Mouse (Mus musculus) heart, embryonic 12.5 days (tissue): ENCODE data around the gene Dgkg. TPM values are rescaled to one million over a fixed set of nuclear protein-coding genes. Genes with fewer than 3 reads are reported as not detected.

Experiments
- ATAC-seq: fragments of 200-750 bp; cut with Nextera tagmentation; 2 replicates; pipeline ENCODE4 v1.8.0; 2017; ENCODE audit warnings: moderate TSS enrichment, moderate library complexity; ENCODE audit not compliant: insufficient number of reproducible peaks, low FRiP score
- H3K27ac ChIP-seq: fragments of 300-500 bp; sonication (generic); 2 replicates; pipeline ENCODE4 v1.5.1; 2016; ENCODE audit warnings: mild to moderate bottlenecking, moderate library complexity; ENCODE audit not compliant: poor library complexity, severe bottlenecking
- H3K27me3 ChIP-seq: fragments of 300-500 bp; sonication (generic); replicated peaks from 2 replicates; pipeline ENCODE4 v1.6.1; 2016; ENCODE audit warnings: mild to moderate bottlenecking, moderate library complexity
- H3K36me3 ChIP-seq: fragments of 300-500 bp; sonication (generic); 2 replicates; pipeline ENCODE4 v1.6.1; 2016; ENCODE audit warnings: mild to moderate bottlenecking, moderate library complexity
- H3K4me1 ChIP-seq: fragments of 300-500 bp; sonication (generic); replicated peaks from 2 replicates; pipeline ENCODE4 v1.6.1; 2016; ENCODE audit warnings: mild to moderate bottlenecking
- H3K4me2 ChIP-seq: fragments of 300-500 bp; sonication (generic); 2 replicates; pipeline ENCODE4 v1.6.1; 2016; ENCODE audit warnings: mild to moderate bottlenecking, moderate library complexity
- H3K4me3 ChIP-seq: fragments of 300-500 bp; sonication (generic); 2 replicates; pipeline ENCODE4 v1.5.1; 2016; ENCODE audit warnings: mild to moderate bottlenecking
- H3K9ac ChIP-seq: fragments of 300-500 bp; sonication (generic); 2 replicates; pipeline ENCODE4 v1.6.1; 2016; ENCODE audit warnings: mild to moderate bottlenecking, moderate library complexity
- H3K9me3 ChIP-seq: fragments of 300-500 bp; sonication (generic); replicated peaks from 2 replicates; pipeline ENCODE4 v1.6.1; 2016; ENCODE audit warnings: mild to moderate bottlenecking, moderate library complexity
- WGBS: fragments of 180-500 bp; shearing (Covaris S2); methylation state at CpG from one replicate; pipeline ENCODE4 v1.1.7; 2016; 5-methylcytosine and 5-hydroxymethylcytosine counted together
- polyA plus RNA-seq: library from polyadenylated mRNA; unstranded; fragments of >200 nt; fragmentation: Nextera tagmentation; extraction: Ambion mirVana; gene quantifications from 2 replicates; pipeline ENCODE4 v1.2.1, GENCODE M21; 2016

Gene Dgkg
- polyA plus RNA-seq, 1 experiment from 2014 or later, result 0.47 TPM

DNA sequence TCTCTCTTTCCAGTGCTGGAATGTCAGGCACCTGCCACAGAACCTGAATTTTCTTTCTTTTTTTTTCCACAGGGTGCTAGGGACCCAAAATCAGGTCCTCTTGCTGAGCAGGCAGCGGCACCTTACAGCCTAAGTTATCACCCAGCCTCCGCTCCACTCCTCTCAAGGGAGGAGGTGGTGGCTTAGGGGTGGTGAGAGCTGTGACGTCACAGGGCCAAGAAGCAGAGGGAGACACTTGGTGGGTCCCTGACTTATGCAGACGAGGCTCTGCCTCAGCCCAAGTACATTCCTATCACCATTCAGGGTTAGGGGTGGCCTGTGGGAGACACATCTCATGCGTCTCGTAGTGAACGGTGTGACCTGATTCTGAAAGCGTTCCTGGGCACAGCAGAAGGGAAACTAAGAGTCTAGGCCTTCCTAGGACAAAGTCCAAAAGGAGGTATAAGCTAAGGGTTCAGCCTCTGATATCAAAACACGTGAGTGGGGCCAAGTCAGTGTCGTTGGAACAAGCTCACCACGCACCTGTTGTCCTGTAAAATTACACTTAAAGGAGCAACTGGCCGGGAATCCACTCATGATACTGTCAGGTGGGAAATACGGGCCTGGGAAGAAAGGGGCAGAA lies 35.6 kb downstream of the Dgkg start:
- no peaks in the 10 kb centered on the region for H3K36me3 ChIP-seq
- H3K4me2 ChIP-seq, result no peak overlapping the region
- H3K27me3 ChIP-seq, result 0 out of 2 replicates have a peak, but pooled peaks cover 3% of the 10 kb centered on the region
- H3K27ac ChIP-seq, result no peak overlapping the region
- H3K9ac ChIP-seq, result no peak overlapping the region
- no peak overlapping the region for H3K4me3 ChIP-seq
- WGBS, result 72% methylated on average over 13 of the region's 13 CpGs
- H3K9me3 ChIP-seq, result no peaks in the 10 kb centered on the region
- ATAC-seq, result no peak
- no peaks in the 10 kb centered on the region for H3K4me1 ChIP-seq

DNA sequence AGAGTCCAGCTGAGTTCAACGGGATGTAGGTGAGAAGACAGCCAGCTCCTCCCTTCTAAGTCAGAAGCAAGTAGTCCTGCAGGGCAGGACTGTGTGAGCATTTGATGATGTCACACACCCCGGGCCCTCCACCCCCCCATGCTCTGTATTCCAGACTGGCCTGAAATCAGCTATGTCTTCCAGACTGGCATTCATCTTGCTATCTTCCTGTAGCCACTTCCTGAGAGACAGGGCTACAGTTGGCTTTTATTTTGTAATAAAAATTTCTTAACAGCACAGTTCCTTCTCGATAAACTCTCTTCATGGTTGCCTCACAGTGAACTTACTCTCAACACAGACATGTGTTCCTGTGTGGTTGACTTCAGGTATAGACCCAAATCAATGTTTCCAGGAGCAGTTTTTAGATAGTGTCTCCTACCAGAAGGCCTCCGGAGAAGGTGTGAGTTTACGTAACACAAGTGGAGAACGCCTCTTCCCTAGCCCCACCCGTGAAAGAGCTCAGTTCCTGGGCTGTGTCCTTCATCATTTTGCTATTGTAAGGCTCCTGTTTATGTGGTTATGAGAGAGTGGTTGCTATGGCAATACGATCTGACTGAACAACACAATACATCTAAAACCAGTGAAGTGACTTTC lies 38.5 kb downstream of the Dgkg start:
- H3K27me3 ChIP-seq, result 0 out of 2 replicates have a peak, but pooled peaks cover 3% of the 10 kb centered on the region
- H3K4me1 ChIP-seq, result no peaks in the 10 kb centered on the region
- no peak for ATAC-seq
- no peaks in the 10 kb centered on the region for H3K9me3 ChIP-seq
- H3K4me2 ChIP-seq, result no peak overlapping the region
- H3K9ac ChIP-seq, result no peak overlapping the region
- no peak overlapping the region for H3K27ac ChIP-seq
- H3K4me3 ChIP-seq, result no peak overlapping the region
- WGBS, result 59% methylated on average over 8 of the region's 8 CpGs
- no peaks in the 10 kb centered on the region for H3K36me3 ChIP-seq

DNA sequence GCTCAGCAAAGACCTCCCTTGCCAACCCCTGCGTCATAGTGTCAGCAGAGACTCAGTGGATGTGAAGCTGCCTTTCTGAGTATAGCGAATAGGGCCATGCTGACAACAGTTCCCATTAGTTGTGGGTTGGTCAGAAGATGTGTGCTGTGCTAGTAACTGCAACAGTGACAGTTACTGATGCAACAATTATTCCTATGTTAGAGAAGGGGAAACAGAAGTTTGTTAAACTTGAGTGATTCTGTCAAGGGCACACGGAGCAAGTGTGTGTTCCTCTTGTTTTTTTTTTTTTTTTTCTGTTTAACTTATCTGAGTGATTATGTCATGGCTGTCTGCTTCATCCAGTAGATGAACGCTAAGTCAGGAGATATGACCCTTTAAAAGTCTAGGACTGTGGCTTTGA lies 41.2 kb downstream of the Dgkg start:
- Histone ChIP-seq H3K4me2 (no peak overlapping the region), H3K36me3 (no peaks in the 10 kb centered on the region), H3K9me3 (no peaks in the 10 kb centered on the region), H3K4me1 (no peaks in the 10 kb centered on the region), H3K4me3 (no peak overlapping the region), H3K27ac (no peak overlapping the region), H3K9ac (no peak overlapping the region), H3K27me3 (no peaks in the 10 kb centered on the region; the same call in 1 of the 2 replicates)
- no peak for ATAC-seq
- WGBS, result 64% methylated on average over 4 of the region's 4 CpGs

DNA sequence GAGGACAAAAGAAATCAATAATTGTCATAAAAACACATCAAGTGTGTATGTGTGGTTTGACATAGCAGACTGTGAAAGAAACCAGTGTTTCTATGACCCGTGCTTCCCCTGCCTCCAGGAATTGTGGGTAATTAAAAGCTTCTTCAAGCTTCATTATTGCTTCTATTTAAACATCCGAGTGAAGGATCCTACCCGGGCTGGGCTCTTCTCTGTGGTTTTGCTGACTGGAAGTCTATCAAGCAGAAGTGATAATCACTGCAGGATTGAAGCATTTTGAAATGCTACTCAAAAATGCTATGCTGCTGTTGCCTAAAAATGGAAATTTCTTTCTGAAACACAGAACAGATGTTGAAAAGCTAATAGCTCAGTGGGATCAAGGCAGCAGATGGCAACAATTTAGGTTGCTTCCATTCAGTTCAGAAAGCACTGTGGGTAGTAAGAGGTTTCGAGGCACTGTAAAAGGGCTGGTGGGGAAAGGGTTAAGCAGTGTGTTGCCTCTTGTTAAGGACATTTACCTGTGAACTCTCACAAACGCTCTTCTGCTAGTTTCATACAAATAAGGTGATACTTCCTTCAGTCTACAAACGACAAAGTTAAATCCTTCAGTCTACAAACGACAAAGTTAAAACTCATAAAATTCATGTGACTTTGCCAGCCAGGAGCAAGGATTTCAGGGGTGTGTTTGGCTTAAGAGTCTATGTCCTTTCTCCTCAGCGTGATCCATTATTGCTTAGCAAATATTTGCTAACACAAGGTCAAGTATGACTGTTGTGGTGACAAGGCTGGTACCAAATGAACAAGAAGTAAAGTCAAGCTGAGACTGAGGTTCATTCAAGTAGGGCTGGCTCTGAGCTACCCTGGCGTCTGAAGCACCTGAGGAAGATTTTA lies 43.6 kb downstream of the Dgkg start:
- H3K9me3 ChIP-seq, result no peaks in the 10 kb centered on the region
- no peak for ATAC-seq
- no peak overlapping the region for H3K9ac ChIP-seq
- H3K27me3 ChIP-seq, result no peaks in the 10 kb centered on the region; the same call in 1 of the 2 replicates
- no peaks in the 10 kb centered on the region for H3K36me3 ChIP-seq
- no peak overlapping the region for H3K27ac ChIP-seq
- H3K4me2 ChIP-seq, result no peak overlapping the region
- no peaks in the 10 kb centered on the region for H3K4me1 ChIP-seq
- H3K4me3 ChIP-seq, result no peak overlapping the region
- 65% methylated on average over 9 of the region's 9 CpGs for WGBS

DNA sequence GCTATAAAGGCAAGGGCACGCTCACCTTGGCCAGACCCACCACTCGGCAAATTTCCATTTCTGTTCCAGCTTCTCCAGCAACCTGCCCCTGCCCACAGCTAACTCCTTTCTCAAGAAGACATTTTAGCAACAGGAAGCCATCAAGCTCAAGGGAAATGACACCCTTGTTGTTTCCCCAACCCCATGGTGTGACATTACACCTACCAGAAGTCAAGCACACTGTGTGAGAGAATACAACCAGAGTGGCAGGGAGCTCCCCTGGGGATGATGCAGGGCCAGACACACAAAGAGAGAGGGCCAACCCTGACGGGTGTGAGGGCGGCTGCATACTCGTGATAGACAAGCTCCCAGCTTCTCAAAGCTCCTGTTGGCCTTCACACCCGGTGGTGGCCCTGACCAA lies 49.0 kb downstream of the Dgkg start:
- Histone ChIP-seq H3K27ac (no peak overlapping the region), H3K36me3 (no peaks in the 10 kb centered on the region), H3K4me2 (no peak overlapping the region), H3K9me3 (no peaks in the 10 kb centered on the region), H3K27me3 (peaks cover 2% of the 10 kb centered on the region; the same call in 1 of the 2 replicates), H3K9ac (no peak overlapping the region), H3K4me3 (no peak overlapping the region), H3K4me1 (no peaks in the 10 kb centered on the region; the same call in 1 of the 2 replicates)
- no peak for ATAC-seq
- 31% methylated on average over 6 of the region's 6 CpGs for WGBS

DNA sequence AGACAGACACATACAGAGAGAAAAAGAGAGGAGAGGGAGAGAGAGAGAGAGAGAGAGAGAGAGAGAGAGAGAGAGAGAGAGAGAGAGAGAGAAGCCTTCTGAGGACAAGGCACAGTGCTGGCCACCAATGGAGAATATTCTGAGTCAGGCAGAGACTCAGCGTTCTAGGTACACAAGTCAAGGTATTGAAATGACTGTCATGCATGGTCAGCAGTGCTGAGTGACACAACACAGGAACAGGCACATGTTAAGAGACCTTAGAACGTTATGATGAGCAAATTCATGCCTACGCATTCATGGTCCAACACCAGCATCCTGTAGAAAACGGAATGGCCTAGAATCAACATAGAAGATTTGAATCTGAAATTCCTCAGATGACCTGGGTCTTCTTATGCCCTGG lies 50.0 kb downstream of the Dgkg start:
- Histone ChIP-seq H3K4me2 (no peak overlapping the region), H3K4me3 (no peak overlapping the region), H3K27me3 (peaks cover 2% of the 10 kb centered on the region; the same call in 1 of the 2 replicates), H3K9me3 (no peaks in the 10 kb centered on the region), H3K27ac (no peak overlapping the region), H3K9ac (no peak overlapping the region), H3K4me1 (no peaks in the 10 kb centered on the region; the same call in 1 of the 2 replicates), H3K36me3 (no peaks in the 10 kb centered on the region)
- WGBS, result 81% methylated on average over 4 of the region's 4 CpGs
- no peak for ATAC-seq

DNA sequence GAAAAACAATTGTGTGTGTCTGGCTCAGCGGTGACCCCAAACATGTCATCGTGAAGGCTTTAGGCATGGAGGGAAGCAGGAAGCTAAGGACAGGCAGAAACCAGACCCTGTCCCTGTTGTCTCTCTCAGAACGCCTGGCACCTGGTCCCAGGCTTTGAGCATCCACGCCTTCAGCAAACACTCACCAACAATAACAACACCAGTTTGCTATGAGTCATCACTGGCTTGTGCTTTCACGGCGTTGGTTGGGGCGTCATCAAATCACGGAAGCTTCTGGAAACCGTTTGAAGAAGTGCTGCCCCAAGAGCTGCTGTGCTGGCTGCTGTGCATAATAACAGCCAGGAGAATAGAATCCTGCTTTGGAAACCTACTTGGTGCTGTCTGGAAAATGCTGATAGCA lies 54.6 kb downstream of the Dgkg start:
- ATAC-seq, result no peak
- Histone ChIP-seq H3K4me3 (no peak overlapping the region), H3K27me3 (0 out of 2 replicates have a peak, but pooled peaks cover 2% of the 10 kb centered on the region), H3K4me2 (no peak overlapping the region), H3K9me3 (no peaks in the 10 kb centered on the region), H3K27ac (no peak overlapping the region), H3K36me3 (no peaks in the 10 kb centered on the region), H3K4me1 (no peaks in the 10 kb centered on the region), H3K9ac (no peak overlapping the region)
- 74% methylated on average over 9 of the region's 9 CpGs for WGBS

DNA sequence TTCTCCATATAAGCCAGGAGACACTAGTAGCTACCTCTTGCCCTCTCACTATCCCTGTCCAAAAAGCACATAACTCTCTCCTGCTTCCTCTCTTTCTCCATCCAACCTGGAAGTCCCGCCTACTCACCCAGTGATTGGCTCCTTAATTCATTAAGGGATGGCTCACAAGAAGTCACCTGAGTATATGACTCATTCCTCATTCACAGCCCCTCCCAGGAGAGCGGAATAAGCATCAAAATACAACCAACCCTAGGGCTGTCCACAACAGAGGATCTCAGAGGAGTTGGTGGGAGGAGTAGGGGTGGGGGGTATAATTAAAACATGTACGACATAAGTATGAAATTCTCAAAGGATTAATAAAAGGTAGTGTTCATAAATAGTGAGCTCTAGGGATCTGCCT lies 55.3 kb downstream of the Dgkg start:
- Histone ChIP-seq H3K9me3 (no peaks in the 10 kb centered on the region), H3K27ac (no peak overlapping the region), H3K4me1 (no peaks in the 10 kb centered on the region), H3K9ac (no peak overlapping the region), H3K4me3 (no peak overlapping the region), H3K36me3 (no peaks in the 10 kb centered on the region), H3K27me3 (0 out of 2 replicates have a peak, but pooled peaks cover 2% of the 10 kb centered on the region), H3K4me2 (no peak overlapping the region)
- ATAC-seq, result no peak
- 77% methylated on average over 3 of the region's 3 CpGs for WGBS

DNA sequence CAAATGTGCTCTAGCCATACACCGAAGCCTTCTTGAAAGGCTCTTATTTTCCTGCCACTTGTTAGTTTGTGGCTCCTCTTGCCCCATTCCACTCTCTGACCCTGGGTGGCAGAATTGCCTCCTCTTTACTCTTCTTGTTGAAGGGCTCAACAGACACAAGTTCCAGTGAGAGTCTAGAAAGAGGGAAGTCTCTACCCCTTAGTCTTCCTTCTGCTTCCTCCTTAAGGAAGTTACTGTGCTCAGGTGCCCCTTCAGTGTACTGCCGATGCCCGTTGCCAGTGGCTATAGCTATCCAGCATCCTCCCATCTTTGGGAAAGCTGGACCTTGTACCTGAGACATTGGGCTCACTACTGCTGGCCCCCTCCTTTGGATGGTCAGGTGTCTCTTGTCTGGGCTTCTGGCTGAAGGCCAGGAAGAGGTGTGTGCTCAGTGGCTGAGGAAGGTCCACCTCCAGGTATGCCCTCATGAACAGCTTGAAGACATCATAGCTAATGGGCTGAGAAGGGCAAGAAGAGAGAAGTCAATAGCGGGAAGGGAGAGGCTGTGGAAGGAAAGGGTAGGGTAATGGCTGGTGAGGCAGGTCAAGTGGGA lies 56.8 kb downstream of the Dgkg start:
- H3K4me2 ChIP-seq, result no peak overlapping the region
- no peaks in the 10 kb centered on the region for H3K36me3 ChIP-seq
- no peak overlapping the region for H3K4me3 ChIP-seq
- 70% methylated on average over 4 of the region's 4 CpGs for WGBS
- no peaks in the 10 kb centered on the region for H3K4me1 ChIP-seq
- no peaks in the 10 kb centered on the region for H3K9me3 ChIP-seq
- no peak overlapping the region for H3K27ac ChIP-seq
- no peak overlapping the region for H3K9ac ChIP-seq
- 0 out of 2 replicates have a peak, but pooled peaks cover 2% of the 10 kb centered on the region for H3K27me3 ChIP-seq
- no peak for ATAC-seq

DNA sequence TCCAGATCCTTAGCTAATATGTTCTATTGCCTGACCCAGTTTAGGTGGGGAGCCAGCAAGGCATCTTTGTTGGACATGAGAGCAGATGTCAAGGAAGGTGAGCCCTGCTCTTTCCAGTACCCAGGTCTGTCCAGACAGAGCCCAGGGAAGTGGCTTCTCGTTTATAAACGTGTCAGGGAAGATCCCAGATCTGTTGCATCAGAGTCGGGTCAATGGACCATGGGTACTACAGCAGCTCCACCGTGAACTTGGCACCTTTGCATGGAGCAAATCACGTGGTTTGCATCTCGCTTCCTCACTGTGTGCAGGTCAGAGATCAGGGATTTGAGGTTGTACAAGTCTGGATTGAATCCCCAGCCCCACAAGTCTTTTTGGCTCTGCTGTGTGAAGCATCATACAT lies 58.3 kb downstream of the Dgkg start:
- no peak for ATAC-seq
- H3K9ac ChIP-seq, result no peak overlapping the region
- H3K27ac ChIP-seq, result no peak overlapping the region
- H3K36me3 ChIP-seq, result no peaks in the 10 kb centered on the region
- no peak overlapping the region for H3K4me3 ChIP-seq
- H3K4me1 ChIP-seq, result no peaks in the 10 kb centered on the region
- H3K9me3 ChIP-seq, result no peaks in the 10 kb centered on the region
- H3K27me3 ChIP-seq, result no peaks in the 10 kb centered on the region
- H3K4me2 ChIP-seq, result no peak overlapping the region
- 63% methylated on average over 6 of the region's 6 CpGs for WGBS

DNA sequence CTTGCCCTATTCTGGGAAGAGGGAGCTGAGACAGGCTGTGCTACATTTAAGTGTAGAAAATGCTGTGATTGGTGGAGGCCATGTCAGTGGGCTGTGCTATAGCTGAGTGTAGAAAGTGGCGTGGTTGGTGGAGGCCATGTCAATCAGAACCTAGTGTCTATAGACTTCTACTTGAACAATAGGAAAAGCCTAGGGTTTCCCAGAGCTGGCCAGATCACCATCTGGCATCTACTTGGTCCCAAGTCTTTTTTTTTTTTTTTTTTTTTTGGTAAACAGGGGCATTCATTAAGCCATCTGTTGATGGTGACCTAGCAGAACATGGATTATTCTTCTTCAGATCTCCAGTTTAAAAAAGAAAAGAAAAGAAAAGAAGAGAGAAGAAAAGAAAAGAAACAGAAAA lies 60.6 kb downstream of the Dgkg start:
- H3K4me2 ChIP-seq, result no peak overlapping the region
- H3K27me3 ChIP-seq, result no peaks in the 10 kb centered on the region
- H3K4me3 ChIP-seq, result no peak overlapping the region
- no peak overlapping the region for H3K9ac ChIP-seq
- 62% methylated on average over 1 of the region's 1 CpGs for WGBS
- H3K9me3 ChIP-seq, result no peaks in the 10 kb centered on the region
- H3K27ac ChIP-seq, result no peak overlapping the region
- no peaks in the 10 kb centered on the region for H3K4me1 ChIP-seq
- H3K36me3 ChIP-seq, result no peaks in the 10 kb centered on the region
- no peak for ATAC-seq
